Mouse (Mus musculus) liver, embryonic 14.5 days (tissue): ENCODE measurements at regions not wholly inside any gene's neighbourhood (a gene's known extent, or its start where the extent isn't known, plus 50 kb on each side); places are given as distances from the start of the nearest gene placed in this dataset.

Experiments used
- ATAC-seq: fragments of 200-750 bp; cut with Nextera tagmentation; 2 replicates; pipeline ENCODE4 v1.8.0; 2017; ENCODE audit warnings: moderate number of reproducible peaks, mild to moderate bottlenecking, moderate library complexity; ENCODE audit not compliant: insufficient read depth
- DNase-seq, 3 experiments: peaks; one replicate each; pipeline ENCODE4 v3.0.0-alpha.2; 2012 to 2013; ENCODE audit warnings: low read depth in 3 of 3, low spot score in 3 of 3
- H3K27ac ChIP-seq: fragments of 300-500 bp; sonication (generic); 2 replicates; pipeline ENCODE4 v1.5.1; 2014; ENCODE audit warnings: moderate library complexity, mild to moderate bottlenecking, control low read depth, inconsistent platforms
- H3K27me3 ChIP-seq: fragments of 300-500 bp; sonication (generic); 2 replicates; pipeline ENCODE4 v1.6.1; 2014; ENCODE audit warnings: mild to moderate bottlenecking, low read length, moderate library complexity; ENCODE audit not compliant: control insufficient read depth, insufficient read depth
- H3K36me3 ChIP-seq: fragments of 300-500 bp; sonication (generic); replicated peaks from 2 replicates; pipeline ENCODE4 v1.6.1; 2014; ENCODE audit warnings: low read depth; ENCODE audit not compliant: control insufficient read depth, insufficient read depth
- H3K4me1 ChIP-seq, 2 experiments: fragments of 200-500 bp in 1 of 2; fragments of 300-500 bp in 1 of 2; sonication (generic) in 1 of 2; replicated peaks; 2 replicates each; pipeline ENCODE4 v1.6.1; 2012 to 2014; ENCODE audit warnings: antibody characterized with exemption in 1 of 2, inconsistent platforms in 1 of 2, low read length in 1 of 2; ENCODE audit not compliant: control insufficient read depth in 2 of 2, insufficient read depth in 2 of 2
- H3K4me2 ChIP-seq: fragments of 300-500 bp; sonication (generic); 2 replicates; pipeline ENCODE4 v1.6.1; 2014; ENCODE audit warnings: low read depth, mild to moderate bottlenecking, control low read depth, moderate library complexity
- H3K4me3 ChIP-seq, 2 experiments: fragments of 200-500 bp in 1 of 2; fragments of 300-500 bp in 1 of 2; sonication (generic) in 1 of 2; 2 replicates each; pipeline ENCODE4 v1.5.1; 2012 to 2014; ENCODE audit warnings: low read depth in 2 of 2, low read length in 2 of 2, mild to moderate bottlenecking in 2 of 2, control low read depth in 1 of 2, inconsistent platforms in 1 of 2, moderate library complexity in 1 of 2; ENCODE audit not compliant: insufficient read depth in 1 of 2
- H3K9ac ChIP-seq: fragments of 300-500 bp; sonication (generic); replicated peaks from 2 replicates; pipeline ENCODE4 v1.6.1; 2014; ENCODE audit warnings: mild to moderate bottlenecking, control low read depth, moderate library complexity
- H3K9me3 ChIP-seq: fragments of 300-500 bp; sonication (generic); 2 replicates; pipeline ENCODE4 v1.6.1; 2016; ENCODE audit warnings: low read length, mixed read lengths; ENCODE audit not compliant: control insufficient read depth
- CTCF ChIP-seq: IDR thresholded peaks from 2 replicates; pipeline ENCODE4 v1.5.1; 2016; ENCODE audit warnings: antibody characterized with exemption, low read depth, control low read depth
- EP300 ChIP-seq: IDR thresholded peaks from 2 replicates; pipeline ENCODE4 v1.6.1; 2016; ENCODE audit warnings: antibody characterized with exemption, low read depth
- WGBS: fragments of 180-500 bp; shearing (Covaris S2); extraction: QIAGEN DNeasy Blood & Tissue Kit; methylation state at CpG from one replicate; pipeline ENCODE4 v1.1.7; 2014; ENCODE audit not compliant: insufficient replicate concordance; 5-methylcytosine and 5-hydroxymethylcytosine counted together

DNA sequence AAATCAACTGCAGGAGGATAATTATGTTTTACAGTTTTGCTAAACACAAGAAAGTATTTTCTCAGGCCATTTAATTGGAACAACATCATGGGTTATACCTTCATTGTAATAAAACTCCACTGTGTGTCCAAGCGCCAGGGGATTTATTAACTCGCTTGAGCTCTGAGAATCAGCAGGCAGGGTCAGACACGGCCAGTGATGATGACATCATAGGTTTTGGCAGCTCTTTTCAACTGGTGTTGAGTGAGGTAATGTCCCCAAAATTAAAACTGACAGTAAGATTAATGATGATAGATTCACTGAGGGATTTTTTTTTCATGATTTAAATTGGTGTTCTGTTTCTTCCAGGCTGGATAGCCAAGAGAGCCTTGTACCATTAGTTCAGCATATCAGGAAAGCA, 576.7 kb upstream of the Clint1 start:
- Histone ChIP-seq H3K9me3 (no peaks in the 10 kb centered on the region), H3K27ac (no peak overlapping the region), H3K4me2 (no peak overlapping the region), H3K9ac (no peak overlapping the region), H3K4me1 (no peaks in the 10 kb centered on the region), H3K27me3 (no peaks in the 10 kb centered on the region), H3K4me3 (no peak overlapping the region), H3K36me3 (no peaks in the 10 kb centered on the region)
- no peak for DNase-seq
- WGBS, result 53% methylated on average over 3 of the region's 3 CpGs
- ATAC-seq, result no peak
- no peak for TF ChIP-seq CTCF
- TF ChIP-seq EP300, result no peak

DNA sequence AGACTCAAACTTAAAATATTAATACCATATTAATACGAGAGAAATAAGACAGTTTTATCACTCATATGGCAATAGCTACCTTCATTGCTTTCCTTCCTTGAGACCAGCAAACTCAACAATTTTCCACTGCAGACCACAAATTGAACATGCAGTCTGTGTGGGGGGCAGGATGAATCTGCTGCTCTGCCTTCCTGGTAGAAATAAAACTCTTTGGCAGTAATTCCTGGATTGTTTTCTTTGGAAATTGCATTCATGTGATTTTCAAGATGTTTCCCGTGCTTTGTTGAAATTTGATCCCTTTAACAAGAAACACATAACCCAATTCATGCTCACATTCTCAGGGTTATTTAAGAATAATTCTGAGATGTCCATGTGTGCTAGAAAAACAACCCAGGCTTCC, 555.1 kb upstream of the Clint1 start:
- no peak overlapping the region for H3K9ac ChIP-seq
- no peak overlapping the region for H3K27ac ChIP-seq
- no peak overlapping the region for H3K4me3 ChIP-seq
- H3K4me1 ChIP-seq, result no peaks in the 10 kb centered on the region
- TF ChIP-seq EP300, result no peak
- no peak for TF ChIP-seq CTCF
- no peaks in the 10 kb centered on the region for H3K36me3 ChIP-seq
- no peak for ATAC-seq
- H3K27me3 ChIP-seq, result no peaks in the 10 kb centered on the region
- no peaks in the 10 kb centered on the region for H3K9me3 ChIP-seq
- 60% methylated on average over 2 of the region's 2 CpGs for WGBS
- no peak for DNase-seq
- H3K4me2 ChIP-seq, result no peak overlapping the region

- no peak for ATAC-seq
- Histone ChIP-seq H3K9me3 (no peaks in the 10 kb centered on the region), H3K4me1 (no peaks in the 10 kb centered on the region), H3K4me3 (no peak overlapping the region), H3K4me2 (no peak overlapping the region), H3K27ac (no peak overlapping the region), H3K27me3 (no peaks in the 10 kb centered on the region), H3K9ac (no peak overlapping the region), H3K36me3 (no peaks in the 10 kb centered on the region)
- 56% methylated on average over 6 of the region's 6 CpGs for WGBS
- no peak for DNase-seq
- TF ChIP-seq CTCF (no peak), EP300 (no peak)
These were observed 539.9 kb upstream of the Clint1 start for GRCm38 (mm10) chr11:45311934-45312333.

DNA sequence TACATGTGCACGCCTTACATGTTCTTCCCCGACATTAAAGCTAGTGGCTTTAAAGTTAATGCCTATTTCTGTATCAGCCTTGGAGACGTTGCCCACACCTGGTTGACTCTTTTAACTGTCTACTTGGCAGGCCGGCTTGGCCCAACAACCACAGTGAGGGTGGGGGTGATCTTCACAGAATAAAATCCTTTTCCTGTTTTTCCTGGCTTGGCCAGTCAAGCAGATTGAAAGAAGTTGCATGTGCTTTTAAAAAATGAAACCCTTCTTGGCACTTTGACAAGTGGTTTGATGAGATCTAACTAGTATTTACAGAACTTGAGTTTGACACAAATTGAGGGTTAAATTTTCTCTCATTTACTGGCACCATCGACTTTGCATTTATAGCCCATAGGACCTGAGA, 528.1 kb upstream of the Clint1 start:
- H3K27ac ChIP-seq, result no peak overlapping the region
- no peaks in the 10 kb centered on the region for H3K9me3 ChIP-seq
- no peak for DNase-seq
- H3K4me2 ChIP-seq, result no peak overlapping the region
- no peaks in the 10 kb centered on the region for H3K4me1 ChIP-seq
- H3K27me3 ChIP-seq, result no peaks in the 10 kb centered on the region
- 60% methylated on average over 5 of the region's 5 CpGs for WGBS
- no peak overlapping the region for H3K4me3 ChIP-seq
- no peaks in the 10 kb centered on the region for H3K36me3 ChIP-seq
- TF ChIP-seq CTCF (no peak), EP300 (no peak)
- H3K9ac ChIP-seq, result no peak overlapping the region
- no peak for ATAC-seq

DNA sequence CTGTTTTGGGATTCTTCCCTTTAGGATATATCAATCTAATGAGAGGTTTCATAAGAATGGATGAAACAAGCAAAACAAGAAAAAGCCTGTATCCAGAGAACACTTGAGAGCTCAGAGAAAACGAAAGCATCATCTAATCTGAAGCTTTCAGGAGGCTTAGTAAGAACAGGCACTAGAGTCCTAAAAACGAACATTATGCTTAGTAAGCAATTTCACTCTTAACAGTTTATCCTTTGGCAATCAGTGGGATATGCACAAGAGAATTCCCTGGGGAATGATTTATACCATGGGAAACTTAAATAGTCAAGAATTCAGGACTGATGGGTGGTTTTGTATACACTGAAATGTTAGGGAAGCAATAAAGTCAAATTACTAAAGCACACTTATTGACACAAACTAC, 521.5 kb upstream of the Clint1 start:
- no peak overlapping the region for H3K27ac ChIP-seq
- no peaks in the 10 kb centered on the region for H3K27me3 ChIP-seq
- no peak for DNase-seq
- WGBS, result 40% methylated on average over 2 of the region's 2 CpGs
- H3K9ac ChIP-seq, result no peak overlapping the region
- no peak overlapping the region for H3K4me3 ChIP-seq
- no peak for ATAC-seq
- no peaks in the 10 kb centered on the region for H3K4me1 ChIP-seq
- H3K4me2 ChIP-seq, result no peak overlapping the region
- H3K36me3 ChIP-seq, result no peaks in the 10 kb centered on the region
- H3K9me3 ChIP-seq, result no peaks in the 10 kb centered on the region
- TF ChIP-seq EP300 (no peak), CTCF (no peak)
